Mouse (Mus musculus): ENCODE measurements around the gene Xxylt1.

Gene Xxylt1

GRCm38 (mm10) chr16:31061246-31061880 lies 19.9 kb downstream of the Xxylt1 start:
- DNase-seq (ENCODE audit: low read depth, low spot score) = no peak

DNA sequence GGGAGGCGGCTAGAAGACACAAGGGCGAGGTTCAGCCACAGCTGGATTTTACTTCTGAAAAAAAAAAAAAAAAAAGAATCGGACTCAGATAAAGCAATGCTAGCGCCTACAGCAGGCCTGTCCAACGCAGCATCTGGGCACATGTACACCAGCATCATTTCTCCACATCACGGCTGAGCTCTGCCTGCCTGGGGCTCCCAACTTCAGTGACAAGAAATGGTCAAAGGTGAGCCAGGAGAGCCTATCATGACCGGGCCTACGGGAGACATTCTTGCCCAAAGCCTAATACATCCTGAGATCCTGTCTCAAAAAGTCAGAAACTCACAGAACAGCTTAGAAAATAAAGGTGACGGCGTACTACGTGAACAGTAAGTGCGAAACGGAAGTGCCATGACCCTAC lies 20.5 kb downstream of the Xxylt1 start:
- no peak for DNase-seq (ENCODE audit: low read depth, low spot score)

- DNase-seq (ENCODE audit: low read depth, low spot score) = no peak
These were observed 21.0 kb downstream of the Xxylt1 start for GRCm38 (mm10) chr16:31060226-31060625.

GRCm38 (mm10) chr16:31059730-31060129 lies 21.5 kb downstream of the Xxylt1 start:
- no peak for DNase-seq (ENCODE audit: low read depth, low spot score)

GRCm38 (mm10) chr16:31052812-31053211 lies 28.4 kb downstream of the Xxylt1 start:
- DNase-seq (ENCODE audit: low read depth, low spot score) = no peak

- DNase-seq (ENCODE audit: low read depth, low spot score) = no peak
These were observed 29.0 kb downstream of the Xxylt1 start for GRCm38 (mm10) chr16:31052177-31052726.

- no peak for DNase-seq (ENCODE audit: low read depth, low spot score)
These were observed 30.5 kb downstream of the Xxylt1 start for GRCm38 (mm10) chr16:31050701-31051100.

GRCm38 (mm10) chr16:31048194-31048593 lies 33.0 kb downstream of the Xxylt1 start:
- no peak for DNase-seq (ENCODE audit: low read depth, low spot score)

DNA sequence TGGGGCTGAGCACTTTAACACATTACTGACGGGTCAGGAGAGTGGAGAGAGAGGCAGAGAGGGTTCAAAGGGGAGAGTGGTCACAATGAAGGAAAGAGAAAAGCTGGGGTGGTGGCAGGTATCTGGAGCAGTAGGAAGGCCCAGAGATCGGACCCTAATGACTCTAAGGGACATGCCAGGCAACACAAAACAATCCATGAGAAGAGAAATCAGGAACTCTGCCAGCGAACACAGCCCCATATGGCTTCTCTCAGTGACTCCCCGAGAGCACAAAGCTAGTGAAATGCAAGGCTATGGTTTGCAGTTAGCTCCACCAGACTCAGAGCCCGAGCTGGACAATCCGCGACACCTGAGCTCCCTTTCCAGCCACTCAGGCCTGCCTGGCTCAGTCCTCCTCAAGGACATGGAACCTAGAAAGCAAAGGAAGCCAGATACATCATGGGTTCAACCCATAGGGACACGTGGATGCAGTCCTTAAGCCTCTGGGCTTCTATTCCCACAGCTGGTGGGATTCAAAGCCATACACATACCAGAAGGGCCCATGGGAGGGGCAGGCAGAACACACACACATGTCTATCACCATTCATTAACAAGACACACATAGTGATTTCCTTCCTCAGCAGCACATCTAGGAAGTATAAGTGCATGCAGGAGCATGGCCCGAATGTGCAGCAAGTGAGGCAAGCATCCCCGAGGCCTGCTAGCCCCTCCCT lies 33.9 kb downstream of the Xxylt1 start:
- DNase-seq (ENCODE audit: low read depth, low spot score) = no peak

DNA sequence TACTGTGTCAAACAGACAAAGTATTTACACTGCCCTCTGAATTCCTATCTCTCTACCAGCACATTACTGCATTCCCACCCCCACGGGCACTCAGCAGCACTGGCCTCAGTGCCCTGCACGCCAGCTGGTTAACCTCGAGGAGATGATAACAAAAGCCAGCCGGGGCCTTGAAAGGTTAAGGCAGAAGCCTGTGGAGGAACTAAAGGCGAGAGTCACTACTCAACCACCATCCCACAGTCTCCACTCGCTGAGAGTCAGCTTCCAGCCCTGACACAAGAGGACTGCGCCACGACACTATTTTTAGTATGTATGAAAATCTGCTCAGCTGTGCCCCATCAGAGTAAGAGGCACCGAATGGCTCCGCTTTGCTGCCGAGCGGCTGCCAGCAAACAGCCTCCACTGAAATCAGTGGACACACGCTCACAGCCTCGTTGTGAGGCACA lies 35.0 kb downstream of the Xxylt1 start:
- no peak for DNase-seq (ENCODE audit: low read depth, low spot score)

DNA sequence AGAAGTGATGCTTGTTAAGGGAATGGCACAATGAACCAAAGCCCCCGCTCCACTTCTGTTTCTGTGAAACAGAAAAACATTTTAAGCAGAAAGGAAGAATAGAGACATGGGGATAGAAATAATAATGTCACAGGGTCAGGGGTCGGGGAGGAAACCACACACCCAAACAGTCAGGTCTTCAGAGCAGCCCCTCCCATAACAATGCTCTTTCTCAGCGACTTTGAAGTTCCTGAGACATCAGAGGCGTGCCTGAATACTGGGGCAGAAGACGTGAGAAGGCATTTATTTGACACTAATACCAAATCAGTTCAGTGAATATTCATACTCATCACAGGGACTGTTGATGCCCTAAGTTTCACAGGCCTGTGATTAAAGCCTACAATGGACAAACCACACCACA lies 36.0 kb downstream of the Xxylt1 start:
- DNase-seq (ENCODE audit: low read depth, low spot score) = no peak

- DNase-seq (ENCODE audit: low read depth, low spot score) = no peak
These were observed 38.1 kb downstream of the Xxylt1 start for GRCm38 (mm10) chr16:31043136-31043535.

DNA sequence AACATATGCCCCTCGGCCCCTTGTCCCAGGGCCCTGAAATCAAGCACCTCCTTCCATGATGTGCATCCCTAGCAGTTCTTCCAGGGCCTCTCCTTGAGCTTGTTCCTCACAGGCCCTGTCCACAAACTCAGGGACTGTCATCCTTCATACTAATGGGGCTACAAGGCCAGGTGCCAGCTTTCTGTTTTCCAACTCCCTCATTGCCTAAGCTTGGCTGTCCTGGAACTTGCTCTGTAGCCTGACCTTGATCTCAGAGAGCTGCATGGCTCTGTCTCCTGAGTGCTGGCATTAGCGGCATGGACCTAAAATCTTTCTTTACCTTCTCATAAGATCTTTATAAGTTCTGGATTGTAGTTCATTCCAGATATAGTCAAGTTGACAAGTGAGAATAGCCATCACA lies 39.7 kb downstream of the Xxylt1 start:
- no peak for DNase-seq (ENCODE audit: low read depth, low spot score)

- no peak for DNase-seq (ENCODE audit: low read depth, low spot score)
These were observed 41.3 kb downstream of the Xxylt1 start for GRCm38 (mm10) chr16:31039803-31040459.

DNA sequence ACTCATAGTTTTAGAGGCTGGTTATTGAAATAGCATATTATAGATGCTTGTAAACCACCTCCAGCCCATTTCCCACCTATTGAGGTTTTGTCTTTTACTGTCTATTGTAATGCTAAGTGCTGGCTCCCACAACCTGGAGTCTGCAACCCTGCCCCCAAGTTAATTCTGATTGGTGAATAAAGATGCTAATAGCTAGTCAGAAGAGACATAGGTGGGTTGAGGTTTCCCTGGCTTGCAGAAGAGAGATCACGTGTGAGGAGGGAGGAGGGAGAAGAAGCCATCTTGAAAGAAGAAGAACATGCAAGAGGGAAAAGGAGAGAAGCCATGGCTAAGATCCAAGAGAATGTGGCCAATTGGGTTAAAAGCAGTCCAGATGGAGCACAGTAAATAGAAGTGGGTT lies 43.8 kb downstream of the Xxylt1 start:
- DNase-seq (ENCODE audit: low read depth, low spot score) = no peak

DNA sequence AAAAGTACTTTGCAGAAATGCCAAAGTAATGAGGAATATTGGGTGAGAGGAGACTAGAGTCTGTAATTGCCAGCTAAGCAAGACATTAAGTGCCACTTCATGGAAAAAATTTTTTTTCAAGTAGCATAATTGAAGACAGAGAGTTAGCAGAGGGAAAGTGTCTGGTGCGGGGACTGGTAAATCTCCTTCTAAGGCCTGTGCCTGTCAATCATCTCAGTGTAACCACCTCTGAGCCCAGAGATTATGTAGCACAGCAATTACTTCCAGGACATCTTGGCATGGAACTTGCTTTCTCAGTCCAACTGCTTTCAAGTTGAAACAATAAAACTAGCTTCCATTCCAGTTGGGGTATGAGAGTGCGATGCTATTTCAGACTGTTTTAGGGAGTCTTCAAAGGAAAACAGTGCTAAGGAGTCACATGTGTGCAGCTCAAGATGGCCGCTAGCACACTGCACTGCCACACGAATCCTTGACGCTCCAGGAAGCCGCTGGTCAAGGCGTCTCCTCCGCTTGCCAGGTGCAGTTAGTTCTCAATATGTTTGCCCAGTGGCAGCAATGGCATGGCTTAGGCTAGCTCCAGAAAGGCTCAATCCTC lies 45.5 kb downstream of the Xxylt1 start:
- no peak for DNase-seq (ENCODE audit: low read depth, low spot score)

DNA sequence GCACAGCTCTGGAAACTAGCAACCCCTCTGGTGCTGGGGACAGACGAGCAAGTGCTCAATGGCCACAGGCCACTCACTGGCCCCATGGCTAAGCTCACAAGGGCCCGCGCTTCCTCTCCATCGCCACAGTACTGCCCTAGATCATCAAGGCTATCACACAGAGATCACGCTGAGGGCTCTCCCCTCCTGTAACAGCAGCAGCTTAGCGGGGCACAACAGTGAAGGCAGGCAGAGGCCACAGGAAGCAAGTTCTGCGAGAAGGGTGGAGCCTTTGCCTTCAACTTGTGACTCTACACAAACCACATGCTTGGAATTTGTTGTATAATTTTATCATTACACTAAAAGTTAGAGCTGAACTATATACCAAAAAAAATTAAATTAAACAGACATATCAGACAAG lies 46.0 kb downstream of the Xxylt1 start:
- DNase-seq (ENCODE audit: low read depth, low spot score) = no peak

DNA sequence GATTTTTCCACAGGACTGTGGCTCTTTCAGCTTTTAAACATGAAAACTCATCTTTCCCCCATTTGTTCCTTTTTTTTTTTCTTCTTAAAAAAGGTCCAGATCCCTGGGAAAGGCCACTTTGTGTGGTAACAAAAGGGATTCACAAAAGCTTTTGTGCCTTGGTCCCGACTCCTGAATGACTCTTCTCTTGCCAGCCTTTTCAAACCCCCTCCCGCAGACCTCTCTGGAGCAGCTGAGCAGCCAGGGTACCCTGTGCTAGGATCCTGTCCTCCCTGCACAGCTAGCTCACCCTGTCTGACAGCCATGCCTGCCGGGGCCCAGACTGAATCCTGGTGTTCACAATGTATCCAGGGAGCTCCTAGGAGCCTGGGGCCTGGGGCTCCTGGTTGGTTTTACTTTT lies 47.2 kb downstream of the Xxylt1 start:
- no peak for DNase-seq (ENCODE audit: low read depth, low spot score)

DNA sequence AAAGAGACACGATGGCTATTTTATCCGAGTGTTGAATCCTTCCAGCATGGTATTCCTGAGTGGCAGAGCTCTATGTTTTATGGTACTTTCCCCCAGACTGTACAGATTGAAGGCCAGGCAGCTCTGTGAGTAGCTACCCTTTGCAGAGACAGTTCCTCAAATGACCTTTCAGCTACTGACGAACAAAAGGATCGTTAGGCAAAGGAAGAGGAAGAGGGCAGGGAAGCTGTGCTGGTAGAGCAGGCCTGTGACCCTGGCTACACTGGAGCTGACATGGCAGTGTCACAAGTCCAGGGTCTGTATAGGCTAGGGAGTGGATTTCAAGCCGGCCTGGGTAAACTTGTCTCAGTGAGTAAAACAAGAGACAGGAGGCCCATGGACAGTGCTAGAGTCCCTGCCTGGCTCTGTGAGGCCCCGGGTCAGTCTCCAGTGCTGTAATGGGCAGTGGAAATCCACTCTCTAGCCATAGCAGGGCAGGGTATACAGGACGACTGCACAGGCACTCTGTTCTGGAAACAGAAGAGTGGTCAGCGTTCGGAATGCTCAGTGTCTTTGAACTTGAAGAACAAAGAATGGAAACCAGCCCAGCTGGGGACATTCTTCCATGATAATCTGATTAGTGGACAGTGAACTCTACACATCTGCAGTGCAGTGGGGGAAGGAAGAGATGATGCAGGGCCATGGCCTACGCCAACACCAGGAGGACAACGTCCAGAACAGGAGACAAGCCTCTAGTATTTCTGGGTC lies 51.3 kb downstream of the Xxylt1 start:
- DNase-seq (ENCODE audit: low read depth, low spot score) = no peak

- DNase-seq (ENCODE audit: low read depth, low spot score) = no peak
These were observed 53.6 kb downstream of the Xxylt1 start for GRCm38 (mm10) chr16:31027675-31028074.

DNA sequence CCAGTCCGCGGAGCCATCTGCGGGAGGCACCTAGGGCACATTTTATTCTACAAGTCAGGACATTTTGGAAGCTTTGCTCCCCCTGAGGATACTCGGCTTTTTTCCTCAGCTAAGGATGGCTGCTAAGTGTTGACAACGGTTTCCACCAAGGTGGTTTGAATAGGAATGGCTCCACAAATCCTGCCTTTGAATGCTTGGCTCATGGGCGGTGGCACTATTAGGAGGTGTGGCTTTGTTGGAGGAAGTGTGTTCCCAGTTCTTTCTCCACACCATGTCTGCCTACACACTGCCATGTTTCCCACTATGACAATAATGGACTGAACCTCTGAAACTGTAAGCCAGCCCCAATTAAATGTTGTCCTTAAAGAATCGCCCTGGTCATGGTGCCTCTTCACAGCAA lies 55.7 kb downstream of the Xxylt1 start:
- DNase-seq (ENCODE audit: low read depth, low spot score) = no peak

- DNase-seq (ENCODE audit: low read depth, low spot score) = no peak
These were observed 56.2 kb downstream of the Xxylt1 start for GRCm38 (mm10) chr16:31024997-31025396.

Measured in 3T3-L1 (cell line).